Mouse (Mus musculus): Measurements from ENCODE around the gene Arnt2. TPM values are rescaled to one million over a fixed set of nuclear protein-coding genes. Genes with fewer than 3 reads are reported as not detected.
A peak's percentile ranks its signal among the peaks of the same experiment; 100 is the strongest.

Gene Arnt2
- polyA plus RNA-seq, 2 experiments = 11.0 to 29.7 TPM

DNA sequence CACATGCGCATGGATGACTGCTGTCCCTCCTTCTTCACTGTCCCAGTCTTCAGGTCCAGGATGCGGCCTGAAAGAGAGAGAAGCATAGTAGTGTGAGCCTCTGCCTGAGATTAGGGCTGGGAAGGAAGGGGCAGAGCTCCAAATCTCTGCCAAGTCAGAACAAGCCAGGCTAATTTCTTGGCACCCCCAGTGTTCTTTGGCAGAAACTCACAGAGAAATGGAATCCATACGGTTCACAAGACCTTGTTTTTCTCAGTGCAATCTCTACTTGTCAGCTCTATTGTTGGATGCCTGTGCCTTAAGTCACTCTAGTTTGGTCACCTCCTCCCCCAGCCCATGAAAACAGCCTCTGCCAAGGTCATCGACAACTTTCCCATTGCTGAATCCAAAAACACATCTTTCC, 99.1 kb downstream of the Arnt2 start:
- H3K4me1 ChIP-seq (ENCODE audit: control insufficient read depth, insufficient read depth, low read length) = no peaks in the 10 kb centered on the region
- H3K36me3 ChIP-seq (ENCODE audit: control insufficient read depth, insufficient read depth, low read length) = peaks cover 9% of the 10 kb centered on the region; the same call in 1 of the 2 replicates
- 77% methylated on average over 4 of the region's 4 CpGs for WGBS
- no peak for ATAC-seq (ENCODE audit: low FRiP score, low read depth)
- no peak overlapping the region for H3K27ac ChIP-seq (replicated peaks; ENCODE audit: low read depth, low read length)
- H3K4me3 ChIP-seq (replicated peaks; ENCODE audit: low read length) = no peak overlapping the region
- no peak for TF ChIP-seq POLR2A (IDR thresholded peaks at IDR 0.05; ENCODE audit: borderline replicate concordance, extremely low read depth, insufficient read depth, insufficient read length)
- DNase-seq (ENCODE audit: low spot score) = peak; percentile 16
- H3K27me3 ChIP-seq (ENCODE audit: control insufficient read depth, insufficient read depth, low read length) = no peaks in the 10 kb centered on the region
- H3K4me2 ChIP-seq (replicated peaks; ENCODE audit: low read depth, low read length, severe bottlenecking) = no peak overlapping the region
- H3K9me3 ChIP-seq (ENCODE audit: control insufficient read depth, low read length) = no peaks in the 10 kb centered on the region
- H3K9ac ChIP-seq (ENCODE audit: low read depth, low read length, severe bottlenecking) = no peak overlapping the region

DNA sequence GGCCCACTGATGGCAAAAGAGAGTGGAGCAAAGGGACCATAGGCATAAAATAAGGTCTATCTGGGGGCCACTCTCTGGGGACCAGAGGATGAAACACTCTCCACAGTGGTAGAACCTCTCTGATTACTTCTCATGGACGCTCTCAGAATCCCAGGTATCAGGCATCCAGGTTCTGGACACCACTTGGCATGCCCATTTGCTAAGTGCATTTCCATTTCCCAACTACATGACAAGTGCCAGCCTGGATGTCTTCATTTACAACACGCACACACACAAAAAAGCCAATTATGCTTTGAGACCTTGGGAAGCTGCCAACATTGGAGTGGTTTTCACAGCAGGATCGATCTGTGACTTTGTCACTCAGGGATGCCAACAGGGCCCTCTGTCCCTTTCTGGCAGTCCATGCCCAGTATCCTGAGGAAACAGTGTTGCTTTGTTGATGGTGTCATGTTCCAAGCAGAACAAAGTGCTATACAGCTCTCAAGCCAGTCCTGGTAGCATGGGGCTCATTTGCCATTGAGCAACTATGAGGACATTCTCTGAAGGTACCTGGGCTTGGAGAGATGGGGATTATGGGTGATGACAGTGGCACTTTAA, 102.5 kb downstream of the Arnt2 start:
- DNase-seq (ENCODE audit: low spot score) = no peak
- WGBS = 92% methylated on average over 3 of the region's 3 CpGs
- ATAC-seq (ENCODE audit: low FRiP score, low read depth) = no peak
- H3K9me3 ChIP-seq (ENCODE audit: control insufficient read depth, low read length) = no peaks in the 10 kb centered on the region
- no peak for TF ChIP-seq POLR2A (IDR thresholded peaks at IDR 0.05; ENCODE audit: borderline replicate concordance, extremely low read depth, insufficient read depth, insufficient read length)
- no peaks in the 10 kb centered on the region for H3K4me1 ChIP-seq (ENCODE audit: control insufficient read depth, insufficient read depth, low read length)
- no peak overlapping the region for H3K27ac ChIP-seq (replicated peaks; ENCODE audit: low read depth, low read length)
- no peak overlapping the region for H3K4me3 ChIP-seq (replicated peaks; ENCODE audit: low read length)
- no peak overlapping the region for H3K4me2 ChIP-seq (replicated peaks; ENCODE audit: low read depth, low read length, severe bottlenecking)
- peaks cover 14% of the 10 kb centered on the region; the same call in 1 of the 2 replicates for H3K36me3 ChIP-seq (ENCODE audit: control insufficient read depth, insufficient read depth, low read length)
- H3K27me3 ChIP-seq (ENCODE audit: control insufficient read depth, insufficient read depth, low read length) = no peaks in the 10 kb centered on the region
- H3K9ac ChIP-seq (ENCODE audit: low read depth, low read length, severe bottlenecking) = no peak overlapping the region

DNA sequence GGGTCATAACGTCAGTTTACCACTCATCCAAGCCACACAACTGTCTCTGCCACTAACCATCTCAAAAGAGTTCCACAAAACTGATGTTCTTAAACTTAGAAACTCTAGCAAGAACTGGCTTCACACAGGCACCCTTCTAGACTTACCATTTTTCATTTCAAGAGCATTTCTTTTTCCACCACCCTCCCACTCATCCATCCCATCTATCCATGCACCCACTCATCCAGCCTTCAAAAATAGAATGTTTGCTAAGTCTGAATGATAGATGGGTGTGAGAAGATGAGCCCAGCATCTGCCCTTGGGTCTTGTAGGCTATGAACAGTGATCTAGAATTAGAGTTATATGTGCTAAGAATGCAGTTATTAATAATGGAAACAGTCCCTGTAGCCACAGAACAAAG, 109.7 kb downstream of the Arnt2 start:
- no peak for ATAC-seq (ENCODE audit: low FRiP score, low read depth)
- 79% methylated on average over 1 of the region's 1 CpGs for WGBS

DNA sequence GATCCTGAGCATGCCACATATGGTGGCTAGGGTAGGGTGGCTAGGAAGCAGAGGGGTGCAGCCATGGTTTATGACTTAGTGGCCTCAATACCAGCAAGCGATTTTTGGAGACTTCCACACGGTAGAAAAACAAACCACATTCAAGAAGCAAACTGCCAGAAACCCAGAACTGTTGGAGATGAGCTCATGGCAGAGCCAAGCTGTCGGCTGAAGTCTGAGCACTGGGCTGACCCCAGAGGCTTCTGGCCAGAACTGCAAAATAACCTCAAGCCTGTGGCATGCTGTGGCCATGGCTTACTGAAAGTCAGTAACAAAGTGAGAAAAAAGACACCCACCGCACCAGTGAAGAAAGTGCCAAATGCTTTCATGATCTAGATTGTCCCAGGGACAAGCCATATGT, 110.4 kb downstream of the Arnt2 start:
- Histone ChIP-seq H3K4me1 (ENCODE audit: control insufficient read depth, insufficient read depth, low read length) (no peaks in the 10 kb centered on the region), H3K9me3 (ENCODE audit: control insufficient read depth, low read length) (no peaks in the 10 kb centered on the region), H3K4me2 (replicated peaks; ENCODE audit: low read depth, low read length, severe bottlenecking) (no peak overlapping the region), H3K36me3 (ENCODE audit: control insufficient read depth, insufficient read depth, low read length) (0 out of 2 replicates have a peak, but pooled peaks cover 2% of the 10 kb centered on the region), H3K4me3 (replicated peaks; ENCODE audit: low read length) (no peak overlapping the region), H3K27me3 (ENCODE audit: control insufficient read depth, insufficient read depth, low read length) (no peaks in the 10 kb centered on the region), H3K27ac (replicated peaks; ENCODE audit: low read depth, low read length) (no peak overlapping the region), H3K9ac (ENCODE audit: low read depth, low read length, severe bottlenecking) (no peak overlapping the region)
- no peak for TF ChIP-seq POLR2A (IDR thresholded peaks at IDR 0.05; ENCODE audit: borderline replicate concordance, extremely low read depth, insufficient read depth, insufficient read length)
- DNase-seq (ENCODE audit: low spot score) (no peak), ATAC-seq (ENCODE audit: low FRiP score, low read depth) (no peak)
- 78% methylated on average over 4 of the region's 4 CpGs for WGBS

More for the DNA sequence above, 109.7 kb downstream of the Arnt2 start:
- Histone ChIP-seq H3K27me3 (ENCODE audit: control insufficient read depth, insufficient read depth, low read length) (no peaks in the 10 kb centered on the region), H3K36me3 (ENCODE audit: control insufficient read depth, insufficient read depth, low read length) (0 out of 2 replicates have a peak, but pooled peaks cover 5% of the 10 kb centered on the region), H3K9me3 (ENCODE audit: control insufficient read depth, low read length) (no peaks in the 10 kb centered on the region), H3K4me2 (replicated peaks; ENCODE audit: low read depth, low read length, severe bottlenecking) (no peak overlapping the region), H3K27ac (replicated peaks; ENCODE audit: low read depth, low read length) (no peak overlapping the region), H3K4me1 (ENCODE audit: control insufficient read depth, insufficient read depth, low read length) (no peaks in the 10 kb centered on the region), H3K4me3 (replicated peaks; ENCODE audit: low read length) (no peak overlapping the region), H3K9ac (ENCODE audit: low read depth, low read length, severe bottlenecking) (no peak overlapping the region)
- DNase-seq (ENCODE audit: low spot score) = no peak
- TF ChIP-seq POLR2A (IDR thresholded peaks at IDR 0.05; ENCODE audit: borderline replicate concordance, extremely low read depth, insufficient read depth, insufficient read length) = no peak

DNA sequence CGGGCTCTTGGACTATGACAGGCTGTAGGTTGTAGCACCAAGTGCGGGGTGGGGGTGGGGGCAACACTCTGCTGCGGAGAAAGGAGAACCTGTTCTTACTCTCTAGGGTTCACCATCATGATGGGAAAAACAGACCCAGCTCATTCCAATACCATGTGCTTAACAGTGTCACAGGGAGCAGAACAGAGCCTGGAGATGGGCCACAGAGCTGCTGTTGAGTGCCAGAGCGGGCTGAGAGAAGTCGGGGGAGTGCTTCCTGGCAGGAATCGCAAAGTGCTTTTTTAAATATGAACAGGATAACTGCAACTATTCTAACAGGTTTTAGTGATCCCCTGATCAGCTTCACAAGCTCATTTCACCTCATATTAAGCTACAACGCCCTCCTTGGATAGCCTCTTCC, 116.9 kb downstream of the Arnt2 start:
- H3K4me1 ChIP-seq (ENCODE audit: control insufficient read depth, insufficient read depth, low read length) = 0 out of 2 replicates have a peak, but pooled peaks cover 3% of the 10 kb centered on the region
- no peak overlapping the region for H3K4me2 ChIP-seq (replicated peaks; ENCODE audit: low read depth, low read length, severe bottlenecking)
- H3K36me3 ChIP-seq (ENCODE audit: control insufficient read depth, insufficient read depth, low read length) = peaks cover 7% of the 10 kb centered on the region; the same call in 1 of the 2 replicates
- H3K9me3 ChIP-seq (ENCODE audit: control insufficient read depth, low read length) = no peaks in the 10 kb centered on the region
- WGBS = 63% methylated on average over 7 of the region's 7 CpGs
- no peak overlapping the region for H3K27ac ChIP-seq (replicated peaks; ENCODE audit: low read depth, low read length)
- H3K27me3 ChIP-seq (ENCODE audit: control insufficient read depth, insufficient read depth, low read length) = no peaks in the 10 kb centered on the region
- DNase-seq (ENCODE audit: low spot score) (peak; percentile 27), ATAC-seq (ENCODE audit: low FRiP score, low read depth) (0 out of 2 replicates have a peak, but pooled peaks have one; percentile 37)
- no peak overlapping the region for H3K4me3 ChIP-seq (replicated peaks; ENCODE audit: low read length)
- TF ChIP-seq POLR2A (IDR thresholded peaks at IDR 0.05; ENCODE audit: borderline replicate concordance, extremely low read depth, insufficient read depth, insufficient read length) = no peak
- H3K9ac ChIP-seq (ENCODE audit: low read depth, low read length, severe bottlenecking) = no peak overlapping the region
